Mouse (Mus musculus) neural tube, embryonic 14.5 days (tissue): ENCODE measurements around the gene Chst2. TPM values are rescaled to one million over a fixed set of nuclear protein-coding genes. Genes with fewer than 3 reads are reported as not detected.

Experiments
- ATAC-seq: fragments of 200-750 bp; cut with Nextera tagmentation; 2 replicates; pipeline ENCODE4 v1.8.0; 2017; ENCODE audit warnings: low read depth, mild to moderate bottlenecking, moderate TSS enrichment, moderate library complexity
- H3K27ac ChIP-seq: fragments of 300-500 bp; sonication (generic); 2 replicates; pipeline ENCODE4 v1.5.1; 2014; ENCODE audit warnings: low read depth, mild to moderate bottlenecking, control low read depth, low read length, moderate library complexity, mixed read lengths
- H3K27me3 ChIP-seq: fragments of 300-500 bp; sonication (generic); 2 replicates; pipeline ENCODE4 v1.6.1; 2014; ENCODE audit warnings: low read length; ENCODE audit not compliant: control insufficient read depth, insufficient read depth
- H3K36me3 ChIP-seq: fragments of 300-500 bp; sonication (generic); 2 replicates; pipeline ENCODE4 v1.6.1; 2014; ENCODE audit warnings: low read length, mixed read lengths; ENCODE audit not compliant: control insufficient read depth, insufficient read depth
- H3K4me1 ChIP-seq: fragments of 300-500 bp; sonication (generic); 2 replicates; pipeline ENCODE4 v1.6.1; 2014; ENCODE audit warnings: low read length; ENCODE audit not compliant: control insufficient read depth, insufficient read depth
- H3K4me2 ChIP-seq: fragments of 300-500 bp; sonication (generic); 2 replicates; pipeline ENCODE4 v1.6.1; 2014; ENCODE audit warnings: mild to moderate bottlenecking, low read depth, low read length, control low read depth
- H3K4me3 ChIP-seq: fragments of 300-500 bp; sonication (generic); 2 replicates; pipeline ENCODE4 v1.5.1; 2014; ENCODE audit warnings: low read depth, low read length, control low read depth, mixed read lengths
- H3K9ac ChIP-seq: fragments of 300-500 bp; sonication (generic); replicated peaks from 2 replicates; pipeline ENCODE4 v1.6.1; 2014; ENCODE audit warnings: low read depth, mild to moderate bottlenecking, control low read depth, low read length, mixed read lengths
- H3K9me3 ChIP-seq: fragments of 300-500 bp; sonication (generic); 2 replicates; pipeline ENCODE4 v1.6.1; 2016; ENCODE audit warnings: low read length; ENCODE audit not compliant: control insufficient read depth
- WGBS: fragments of 180-500 bp; shearing (Covaris S2); extraction: QIAGEN DNeasy Blood & Tissue Kit; methylation state at CpG from one replicate; pipeline ENCODE4 v1.1.7; 2014; 5-methylcytosine and 5-hydroxymethylcytosine counted together
- polyA plus RNA-seq: library from polyadenylated mRNA; unstranded; fragments of >200 nt; fragmentation: Nextera tagmentation; extraction: Ambion mirVana; gene quantifications from 2 replicates; pipeline ENCODE4 v1.2.1, GENCODE M21; 2014

Chst2 gene
- polyA plus RNA-seq = 16.1 and 17.4 TPM in 2 replicates

GRCm38 (mm10) chr9:95406571-95407561 lies at the start of gene Chst2:
Gene Chst2 (minus strand): TSS chr9:95406722.
- peaks cover 9% of the 10 kb centered on the region for H3K4me1 ChIP-seq
- peak within 1 kb of the TSS; percentile 65 for H3K4me3 ChIP-seq
- no peaks in the 10 kb centered on the region for H3K27me3 ChIP-seq
- peak within 1 kb of the TSS; percentile 79 for H3K27ac ChIP-seq
- H3K36me3 ChIP-seq = no peaks in the 10 kb centered on the region
- peak; percentile 94 for ATAC-seq
- peak within 1 kb of the TSS; percentile 96 for H3K4me2 ChIP-seq
- H3K9ac ChIP-seq = peak within 1 kb of the TSS; percentile 78
- H3K9me3 ChIP-seq = no peaks in the 10 kb centered on the region
- under 1% methylated on average over 90 of the region's 102 CpGs for WGBS

- Histone ChIP-seq H3K9me3 (no peaks in the 10 kb centered on the region), H3K4me2 (no peak overlapping the region), H3K36me3 (no peaks in the 10 kb centered on the region; the same call in 1 of the 2 replicates), H3K4me3 (no peak overlapping the region), H3K27ac (no peak overlapping the region), H3K4me1 (no peaks in the 10 kb centered on the region), H3K27me3 (no peaks in the 10 kb centered on the region), H3K9ac (no peak overlapping the region)
- no peak for ATAC-seq
- 53% methylated on average over 3 of the region's 3 CpGs for WGBS
These were observed 45.4 kb upstream of the Chst2 start for GRCm38 (mm10) chr9:95451931-95452330.

GRCm38 (mm10) chr9:95450586-95450985 lies 44.1 kb upstream of the Chst2 start:
- no peak overlapping the region for H3K27ac ChIP-seq
- no peak overlapping the region for H3K9ac ChIP-seq
- H3K27me3 ChIP-seq = no peaks in the 10 kb centered on the region
- no peaks in the 10 kb centered on the region for H3K4me1 ChIP-seq
- H3K4me3 ChIP-seq = no peak overlapping the region
- H3K4me2 ChIP-seq = no peak overlapping the region
- no peaks in the 10 kb centered on the region; the same call in 1 of the 2 replicates for H3K36me3 ChIP-seq
- WGBS = 96% methylated on average over 8 of the region's 8 CpGs
- H3K9me3 ChIP-seq = no peaks in the 10 kb centered on the region
- no peak for ATAC-seq

- ATAC-seq = peak; percentile 80
- Histone ChIP-seq H3K4me3 (no peak overlapping the region), H3K9me3 (no peaks in the 10 kb centered on the region), H3K9ac (no peak overlapping the region), H3K4me2 (peak overlapping the region; percentile 37), H3K4me1 (no peaks in the 10 kb centered on the region), H3K27ac (no peak overlapping the region), H3K36me3 (no peaks in the 10 kb centered on the region), H3K27me3 (no peaks in the 10 kb centered on the region)
- WGBS = 7% methylated on average over 13 of the region's 13 CpGs
These were observed 35.8 kb upstream of the Chst2 start for GRCm38 (mm10) chr9:95442321-95442731.

GRCm38 (mm10) chr9:95437883-95438282 lies 31.4 kb upstream of the Chst2 start:
- Histone ChIP-seq H3K36me3 (no peaks in the 10 kb centered on the region), H3K27me3 (no peaks in the 10 kb centered on the region), H3K9me3 (no peaks in the 10 kb centered on the region), H3K4me2 (no peak overlapping the region), H3K4me1 (no peaks in the 10 kb centered on the region), H3K27ac (no peak overlapping the region), H3K4me3 (no peak overlapping the region), H3K9ac (no peak overlapping the region)
- WGBS = 83% methylated on average over 9 of the region's 9 CpGs
- ATAC-seq = no peak

GRCm38 (mm10) chr9:95436294-95436613 lies 29.7 kb upstream of the Chst2 start:
- Histone ChIP-seq H3K9ac (no peak overlapping the region), H3K27me3 (no peaks in the 10 kb centered on the region), H3K4me2 (no peak overlapping the region), H3K4me1 (no peaks in the 10 kb centered on the region), H3K4me3 (no peak overlapping the region), H3K36me3 (no peaks in the 10 kb centered on the region), H3K9me3 (no peaks in the 10 kb centered on the region), H3K27ac (no peak overlapping the region)
- WGBS = 84% methylated on average over 4 of the region's 4 CpGs
- ATAC-seq = no peak

- no peaks in the 10 kb centered on the region for H3K9me3 ChIP-seq
- H3K9ac ChIP-seq = no peak overlapping the region
- H3K36me3 ChIP-seq = no peaks in the 10 kb centered on the region
- no peak overlapping the region for H3K4me2 ChIP-seq
- no peaks in the 10 kb centered on the region for H3K27me3 ChIP-seq
- no peaks in the 10 kb centered on the region for H3K4me1 ChIP-seq
- ATAC-seq = peak; percentile 57; the same call in 1 of the 2 replicates
- no peak overlapping the region for H3K4me3 ChIP-seq
- 68% methylated on average over 20 of the region's 20 CpGs for WGBS
- no peak overlapping the region for H3K27ac ChIP-seq
These were observed 29.2 kb upstream of the Chst2 start for GRCm38 (mm10) chr9:95435506-95436293.

- Histone ChIP-seq H3K4me3 (no peak overlapping the region), H3K9ac (no peak overlapping the region), H3K27ac (no peak overlapping the region), H3K27me3 (no peaks in the 10 kb centered on the region), H3K4me1 (no peaks in the 10 kb centered on the region), H3K4me2 (no peak overlapping the region), H3K36me3 (no peaks in the 10 kb centered on the region), H3K9me3 (0 out of 2 replicates have a peak, but pooled peaks cover 3% of the 10 kb centered on the region)
- no peak; the same call in 1 of the 2 replicates for ATAC-seq
- 82% methylated on average over 4 of the region's 4 CpGs for WGBS
These were observed 21.8 kb upstream of the Chst2 start for GRCm38 (mm10) chr9:95428277-95428676.

GRCm38 (mm10) chr9:95413911-95414310 lies 7.4 kb upstream of the Chst2 start:
- no peak for ATAC-seq
- no peak overlapping the region for H3K4me3 ChIP-seq
- H3K9ac ChIP-seq = no peak overlapping the region

More at GRCm38 (mm10) chr9:95413911-95414310, 7.4 kb upstream of the Chst2 start:
- Histone ChIP-seq H3K27ac (no peak overlapping the region), H3K4me1 (no peaks in the 10 kb centered on the region), H3K36me3 (no peaks in the 10 kb centered on the region), H3K9me3 (no peaks in the 10 kb centered on the region), H3K27me3 (no peaks in the 10 kb centered on the region), H3K4me2 (no peak overlapping the region)
